Mouse (Mus musculus): ENCODE measurements around the gene Tectb. TPM values are rescaled to one million over a fixed set of nuclear protein-coding genes. Genes with fewer than 3 reads are reported as not detected.
A peak's percentile ranks its signal among the peaks of the same experiment; 100 is the strongest.
"Not testable (repeated sequence)": the region's sequence is repeated elsewhere in the genome, so short reads cannot be mapped to it uniquely, and the experiment has no call there.

Tectb gene
- polyA plus RNA-seq, 1 experiment from 2014 or later: not detected

DNA sequence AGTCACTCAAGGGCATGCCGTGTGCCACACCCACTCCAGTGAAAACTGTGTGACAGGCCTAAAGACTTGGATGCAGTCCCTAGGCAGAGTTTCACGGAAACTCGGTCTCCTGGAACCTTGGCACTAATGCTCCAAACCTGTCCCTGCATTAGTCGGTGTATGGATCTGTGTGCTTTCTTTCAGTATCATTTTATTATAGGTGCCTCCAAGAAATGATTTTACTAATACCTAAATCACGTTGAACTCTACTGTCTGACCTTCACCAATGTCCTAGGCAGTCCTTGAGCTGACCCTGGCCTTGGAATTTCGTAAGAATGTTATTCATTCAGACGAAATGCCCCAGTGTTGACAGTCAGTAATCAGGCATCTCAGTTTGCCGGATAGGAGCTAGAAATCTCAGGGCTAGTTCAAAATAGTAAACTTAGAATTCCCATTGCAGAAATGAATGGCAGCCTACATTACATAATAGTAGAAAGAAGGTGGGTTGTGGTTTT is 11.2 kb upstream of the Tectb start:
- not testable (repeated sequence) for H3K9me3 ChIP-seq (ENCODE audit: control insufficient read depth, low read length); H3K27me3 ChIP-seq (replicated peaks; ENCODE audit: control insufficient read depth, insufficient read depth, low read length); H3K4me2 ChIP-seq (ENCODE audit: low read length); H3K36me3 ChIP-seq (ENCODE audit: control insufficient read depth, insufficient read depth); H3K9ac ChIP-seq (replicated peaks; ENCODE audit: low read depth, low read length); H3K4me3 ChIP-seq (replicated peaks; ENCODE audit: low read length); H3K4me1 ChIP-seq (replicated peaks; ENCODE audit: control insufficient read depth, insufficient read depth, low read length); H3K27ac ChIP-seq (ENCODE audit: low read length); ATAC-seq
- 92% methylated on average over 8 of the region's 8 CpGs for WGBS

DNA sequence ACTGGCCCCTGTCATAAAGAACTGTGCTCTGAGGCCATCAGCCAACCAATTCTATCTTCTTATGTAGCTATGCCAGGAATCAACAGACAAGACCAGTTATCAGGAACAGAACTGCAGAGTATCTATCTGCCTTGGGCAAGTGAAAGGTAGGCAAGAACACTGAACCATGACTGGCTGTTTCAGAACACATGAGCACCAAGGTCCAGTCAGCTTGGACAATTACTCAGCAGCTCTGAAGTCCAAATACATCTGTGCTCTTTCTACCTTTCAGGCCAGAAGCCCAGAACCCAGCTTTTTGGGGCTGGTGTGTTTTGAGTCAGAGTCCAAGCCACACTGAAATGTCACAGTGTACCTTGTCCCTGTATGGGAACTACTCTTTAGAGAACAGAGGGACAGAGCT is 10.1 kb upstream of the Tectb start:
- Histone ChIP-seq H3K36me3 (ENCODE audit: control insufficient read depth, insufficient read depth) (no peaks in the 10 kb centered on the region), H3K4me3 (replicated peaks; ENCODE audit: low read length) (no peak overlapping the region), H3K27me3 (replicated peaks; ENCODE audit: control insufficient read depth, insufficient read depth, low read length) (no peaks in the 10 kb centered on the region), H3K27ac (ENCODE audit: low read length) (no peak overlapping the region), H3K9me3 (ENCODE audit: control insufficient read depth, low read length) (0 out of 2 replicates have a peak, but pooled peaks cover 4% of the 10 kb centered on the region), H3K4me1 (replicated peaks; ENCODE audit: control insufficient read depth, insufficient read depth, low read length) (no peaks in the 10 kb centered on the region), H3K9ac (replicated peaks; ENCODE audit: low read depth, low read length) (no peak overlapping the region), H3K4me2 (ENCODE audit: low read length) (no peak overlapping the region)
- no peak for ATAC-seq

DNA sequence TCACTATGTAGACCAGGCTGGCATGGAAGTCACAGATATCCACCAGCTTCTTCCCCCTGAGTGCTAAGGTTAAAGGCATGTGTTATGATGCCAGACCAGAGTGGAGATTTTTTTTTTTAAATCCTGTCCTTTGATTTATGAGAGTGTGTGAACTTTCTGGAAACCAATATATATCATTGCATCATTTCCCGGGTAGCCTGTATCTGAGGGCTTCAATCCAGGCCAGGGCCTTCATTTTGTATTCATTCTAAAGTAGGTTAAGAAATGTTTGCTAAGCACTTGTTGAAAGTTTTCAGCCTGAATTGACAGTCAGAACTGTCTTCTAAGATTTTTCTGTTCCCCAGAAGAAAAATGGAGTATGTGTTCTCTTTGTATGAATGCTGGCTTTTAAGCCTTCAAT is 8.9 kb upstream of the Tectb start:
- H3K9me3 ChIP-seq (ENCODE audit: control insufficient read depth, low read length): 0 out of 2 replicates have a peak, but pooled peaks cover 4% of the 10 kb centered on the region
- no peaks in the 10 kb centered on the region for H3K36me3 ChIP-seq (ENCODE audit: control insufficient read depth, insufficient read depth)
- no peak overlapping the region for H3K4me3 ChIP-seq (replicated peaks; ENCODE audit: low read length)
- WGBS: 91% methylated on average over 1 of the region's 1 CpGs
- H3K27me3 ChIP-seq (replicated peaks; ENCODE audit: control insufficient read depth, insufficient read depth, low read length): no peaks in the 10 kb centered on the region
- H3K4me1 ChIP-seq (replicated peaks; ENCODE audit: control insufficient read depth, insufficient read depth, low read length): no peaks in the 10 kb centered on the region
- H3K27ac ChIP-seq (ENCODE audit: low read length): no peak overlapping the region
- no peak overlapping the region for H3K4me2 ChIP-seq (ENCODE audit: low read length)
- H3K9ac ChIP-seq (replicated peaks; ENCODE audit: low read depth, low read length): no peak overlapping the region
- ATAC-seq: no peak

DNA sequence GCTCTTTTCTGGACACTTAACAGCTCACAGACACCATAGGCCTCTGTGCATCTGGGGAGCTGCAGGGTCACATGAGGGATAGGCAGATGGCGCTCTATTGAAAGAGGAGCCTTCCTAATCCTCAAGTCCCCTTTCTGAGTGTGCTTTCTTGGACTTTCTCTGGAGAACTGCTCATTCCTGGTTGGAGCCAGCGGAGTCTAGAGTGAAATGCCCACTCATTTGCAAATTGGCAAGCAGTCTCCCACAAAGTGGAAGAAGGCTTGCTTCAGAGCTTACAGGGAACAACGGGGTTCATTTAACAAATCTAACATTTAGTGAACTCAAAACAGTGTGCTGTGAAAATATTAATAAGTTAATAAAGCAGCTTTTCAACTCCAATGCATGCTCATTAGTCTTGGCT is 3.4 kb upstream of the Tectb start:
- WGBS: 75% methylated on average over 3 of the region's 3 CpGs
- no peak for ATAC-seq
- H3K4me3 ChIP-seq (replicated peaks; ENCODE audit: low read length): no peak overlapping the region
- H3K4me1 ChIP-seq (replicated peaks; ENCODE audit: control insufficient read depth, insufficient read depth, low read length): no peaks in the 10 kb centered on the region
- no peak overlapping the region for H3K4me2 ChIP-seq (ENCODE audit: low read length)
- H3K36me3 ChIP-seq (ENCODE audit: control insufficient read depth, insufficient read depth): no peaks in the 10 kb centered on the region
- no peak overlapping the region for H3K9ac ChIP-seq (replicated peaks; ENCODE audit: low read depth, low read length)
- no peaks in the 10 kb centered on the region for H3K27me3 ChIP-seq (replicated peaks; ENCODE audit: control insufficient read depth, insufficient read depth, low read length)
- no peaks in the 10 kb centered on the region for H3K9me3 ChIP-seq (ENCODE audit: control insufficient read depth, low read length)
- H3K27ac ChIP-seq (ENCODE audit: low read length): no peak overlapping the region

DNA sequence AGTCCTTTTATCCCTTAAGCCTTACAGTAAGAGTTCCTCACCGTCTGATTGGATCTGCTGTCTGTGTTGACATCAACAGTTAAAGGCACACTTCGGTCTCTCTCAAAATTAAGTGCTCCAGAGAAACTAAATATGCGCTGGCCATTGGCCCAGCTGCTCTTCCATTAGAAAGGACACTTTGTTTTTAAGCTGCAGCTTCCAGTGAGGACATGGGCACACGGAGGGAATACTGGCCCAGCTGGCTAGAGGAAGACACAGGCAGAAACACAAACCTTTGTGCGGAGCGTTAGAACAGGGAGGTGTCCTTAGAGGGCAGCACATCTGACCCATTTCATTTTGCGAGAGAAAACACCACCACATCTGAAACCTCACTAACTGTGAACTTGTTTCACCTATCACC is 3.9 kb downstream of the Tectb start:
- H3K27me3 ChIP-seq (replicated peaks; ENCODE audit: control insufficient read depth, insufficient read depth, low read length): no peaks in the 10 kb centered on the region
- H3K9me3 ChIP-seq (ENCODE audit: control insufficient read depth, low read length): no peaks in the 10 kb centered on the region
- no peak overlapping the region for H3K9ac ChIP-seq (replicated peaks; ENCODE audit: low read depth, low read length)
- no peak overlapping the region for H3K4me2 ChIP-seq (ENCODE audit: low read length)
- ATAC-seq: no peak
- peaks cover 10% of the 10 kb centered on the region for H3K4me1 ChIP-seq (replicated peaks; ENCODE audit: control insufficient read depth, insufficient read depth, low read length)
- WGBS: 48% methylated on average over 7 of the region's 7 CpGs
- H3K27ac ChIP-seq (ENCODE audit: low read length): no peak overlapping the region
- no peaks in the 10 kb centered on the region for H3K36me3 ChIP-seq (ENCODE audit: control insufficient read depth, insufficient read depth)
- H3K4me3 ChIP-seq (replicated peaks; ENCODE audit: low read length): no peak overlapping the region

DNA sequence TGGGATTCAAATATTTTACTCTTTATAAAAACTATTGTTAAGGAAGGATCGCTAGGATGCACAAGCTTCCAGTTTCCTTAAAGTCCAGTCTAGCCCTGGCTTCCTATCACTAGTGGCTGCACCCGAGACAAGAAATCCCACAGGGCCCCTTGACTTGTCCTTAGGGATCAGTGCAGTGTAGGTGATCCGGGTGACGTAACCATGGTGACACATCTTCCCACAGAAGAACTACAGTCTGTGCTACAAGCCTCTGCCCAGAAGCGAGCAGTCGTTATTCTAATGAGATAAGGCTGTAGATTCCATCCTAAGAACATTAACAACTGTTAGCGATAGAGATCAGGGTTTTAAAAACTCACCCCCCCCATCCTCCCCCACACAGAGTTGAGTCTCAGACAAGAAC is 4.5 kb downstream of the Tectb start:
- no peaks in the 10 kb centered on the region for H3K9me3 ChIP-seq (ENCODE audit: control insufficient read depth, low read length)
- no peaks in the 10 kb centered on the region for H3K36me3 ChIP-seq (ENCODE audit: control insufficient read depth, insufficient read depth)
- peak; percentile 50; the same call in 1 of the 2 replicates for ATAC-seq
- H3K4me1 ChIP-seq (replicated peaks; ENCODE audit: control insufficient read depth, insufficient read depth, low read length): peaks cover 10% of the 10 kb centered on the region
- 31% methylated on average over 7 of the region's 7 CpGs for WGBS
- H3K4me3 ChIP-seq (replicated peaks; ENCODE audit: low read length): no peak overlapping the region
- H3K4me2 ChIP-seq (ENCODE audit: low read length): no peak overlapping the region
- no peaks in the 10 kb centered on the region for H3K27me3 ChIP-seq (replicated peaks; ENCODE audit: control insufficient read depth, insufficient read depth, low read length)
- H3K9ac ChIP-seq (replicated peaks; ENCODE audit: low read depth, low read length): no peak overlapping the region
- H3K27ac ChIP-seq (ENCODE audit: low read length): no peak overlapping the region

DNA sequence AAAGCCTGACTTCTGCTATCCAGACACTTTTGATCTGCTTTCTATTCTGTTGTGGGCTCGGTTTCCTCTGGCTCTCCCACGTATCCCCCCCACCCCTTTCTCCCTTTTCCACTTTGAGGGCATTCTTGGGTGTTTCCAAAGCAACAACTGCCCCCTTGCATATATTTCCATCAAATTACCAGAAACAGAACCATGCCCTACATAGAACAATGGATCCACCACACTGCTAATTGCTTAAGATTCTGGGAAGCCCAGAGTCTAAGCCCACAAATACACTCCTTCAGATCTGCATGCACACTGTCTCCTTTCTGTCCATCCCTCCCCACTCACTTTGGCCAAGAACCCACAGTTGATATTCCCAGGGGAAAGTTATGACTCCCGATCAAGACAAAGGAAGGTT is 5.1 kb downstream of the Tectb start:
- H3K9me3 ChIP-seq (ENCODE audit: control insufficient read depth, low read length): no peaks in the 10 kb centered on the region
- H3K36me3 ChIP-seq (ENCODE audit: control insufficient read depth, insufficient read depth): no peaks in the 10 kb centered on the region
- H3K4me1 ChIP-seq (replicated peaks; ENCODE audit: control insufficient read depth, insufficient read depth, low read length): peaks cover 10% of the 10 kb centered on the region
- no peak overlapping the region for H3K4me3 ChIP-seq (replicated peaks; ENCODE audit: low read length)
- 18% methylated on average over 3 of the region's 3 CpGs for WGBS
- H3K27ac ChIP-seq (ENCODE audit: low read length): no peak overlapping the region
- no peaks in the 10 kb centered on the region for H3K27me3 ChIP-seq (replicated peaks; ENCODE audit: control insufficient read depth, insufficient read depth, low read length)
- peak; percentile 88 for ATAC-seq
- no peak overlapping the region for H3K4me2 ChIP-seq (ENCODE audit: low read length)
- H3K9ac ChIP-seq (replicated peaks; ENCODE audit: low read depth, low read length): no peak overlapping the region

DNA sequence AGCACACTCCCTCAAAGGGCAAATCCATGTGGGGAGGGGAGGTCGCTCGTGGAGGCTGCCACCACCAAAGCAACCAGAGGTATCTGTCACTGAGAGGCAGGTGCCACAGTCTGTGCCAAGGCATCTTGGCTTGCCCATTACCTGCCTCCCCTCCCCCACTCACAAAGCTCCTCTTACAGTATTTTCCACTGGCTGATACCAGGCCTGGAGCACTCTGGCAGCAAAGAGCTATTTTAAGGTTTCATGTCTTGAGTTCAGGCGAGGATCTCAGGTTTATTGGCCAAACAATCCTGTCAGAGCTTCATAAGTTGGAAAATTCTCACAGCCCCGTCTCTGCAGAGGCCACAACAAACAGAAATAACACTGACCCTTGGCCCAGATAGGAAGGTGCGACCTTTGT is 9.5 kb downstream of the Tectb start:
- Histone ChIP-seq H3K9me3 (ENCODE audit: control insufficient read depth, low read length) (no peaks in the 10 kb centered on the region), H3K9ac (replicated peaks; ENCODE audit: low read depth, low read length) (no peak overlapping the region), H3K27ac (ENCODE audit: low read length) (no peak overlapping the region), H3K4me3 (replicated peaks; ENCODE audit: low read length) (no peak overlapping the region), H3K27me3 (replicated peaks; ENCODE audit: control insufficient read depth, insufficient read depth, low read length) (no peaks in the 10 kb centered on the region), H3K4me2 (ENCODE audit: low read length) (no peak overlapping the region), H3K36me3 (ENCODE audit: control insufficient read depth, insufficient read depth) (no peaks in the 10 kb centered on the region), H3K4me1 (replicated peaks; ENCODE audit: control insufficient read depth, insufficient read depth, low read length) (peaks cover 7% of the 10 kb centered on the region)
- no peak for ATAC-seq
- 90% methylated on average over 5 of the region's 5 CpGs for WGBS

DNA sequence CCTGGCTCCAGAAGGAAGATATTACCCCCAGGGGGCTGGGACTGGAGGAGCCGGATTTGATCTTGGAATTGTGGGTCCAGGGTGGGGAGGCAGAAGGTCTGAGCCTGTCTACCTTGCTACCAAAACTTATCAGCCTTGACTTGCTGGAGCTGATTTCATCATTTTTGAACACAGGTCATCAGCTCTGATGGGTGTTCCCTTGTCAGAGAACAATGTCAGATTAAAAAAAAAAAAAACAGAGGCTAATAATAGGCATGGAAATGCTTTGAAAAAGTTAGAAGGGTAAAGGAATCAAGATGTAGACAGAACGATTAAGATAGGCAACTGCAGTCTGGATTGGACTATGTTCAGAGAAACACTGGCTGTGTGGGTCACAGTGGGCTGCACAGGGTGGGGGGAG is 11.1 kb downstream of the Tectb start:
- no peak overlapping the region for H3K4me3 ChIP-seq (replicated peaks; ENCODE audit: low read length)
- H3K9ac ChIP-seq (replicated peaks; ENCODE audit: low read depth, low read length): no peak overlapping the region
- no peaks in the 10 kb centered on the region for H3K4me1 ChIP-seq (replicated peaks; ENCODE audit: control insufficient read depth, insufficient read depth, low read length)
- H3K27me3 ChIP-seq (replicated peaks; ENCODE audit: control insufficient read depth, insufficient read depth, low read length): no peaks in the 10 kb centered on the region
- no peaks in the 10 kb centered on the region for H3K9me3 ChIP-seq (ENCODE audit: control insufficient read depth, low read length)
- H3K36me3 ChIP-seq (ENCODE audit: control insufficient read depth, insufficient read depth): no peaks in the 10 kb centered on the region
- WGBS: 63% methylated on average over 2 of the region's 2 CpGs
- no peak overlapping the region for H3K27ac ChIP-seq (ENCODE audit: low read length)
- H3K4me2 ChIP-seq (ENCODE audit: low read length): no peak overlapping the region
- no peak for ATAC-seq

DNA sequence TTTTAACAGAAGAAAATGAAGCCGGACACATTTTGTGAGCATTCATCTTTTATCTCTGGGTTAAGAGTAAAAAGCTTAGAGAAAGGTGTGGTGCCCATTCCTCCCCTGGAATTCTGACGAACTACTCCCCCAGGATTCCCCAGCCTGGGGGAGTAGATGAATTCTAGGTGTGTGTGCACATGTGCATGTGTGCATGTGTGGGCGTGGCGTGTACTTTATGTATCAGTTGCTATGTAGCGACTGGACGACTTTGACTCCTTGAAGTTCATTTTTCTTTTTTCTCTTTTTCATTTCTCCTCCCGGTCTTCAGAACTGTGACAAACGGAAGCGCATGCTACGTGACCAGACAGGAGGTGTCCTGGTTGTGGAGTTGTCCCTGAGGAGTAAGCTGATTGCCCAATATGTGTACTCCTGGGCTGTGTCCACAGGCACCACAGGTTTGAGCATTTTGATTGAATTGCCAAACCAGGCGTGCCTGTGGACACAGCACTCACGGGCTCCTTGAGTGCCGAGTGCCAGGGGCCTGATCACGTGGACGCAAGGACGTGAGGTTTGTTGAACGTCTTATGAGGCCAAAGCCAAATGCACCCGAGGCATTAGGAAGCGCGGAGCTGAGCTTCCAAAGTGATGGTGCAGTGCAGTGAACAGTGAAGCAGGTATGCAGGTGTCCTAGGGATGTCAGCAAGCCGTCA is 11.9 kb downstream of the Tectb start:
- H3K36me3 ChIP-seq (ENCODE audit: control insufficient read depth, insufficient read depth): no peaks in the 10 kb centered on the region
- no peak overlapping the region for H3K4me2 ChIP-seq (ENCODE audit: low read length)
- no peaks in the 10 kb centered on the region for H3K4me1 ChIP-seq (replicated peaks; ENCODE audit: control insufficient read depth, insufficient read depth, low read length)
- no peak overlapping the region for H3K27ac ChIP-seq (ENCODE audit: low read length)
- H3K9me3 ChIP-seq (ENCODE audit: control insufficient read depth, low read length): no peaks in the 10 kb centered on the region
- no peak for ATAC-seq
- H3K27me3 ChIP-seq (replicated peaks; ENCODE audit: control insufficient read depth, insufficient read depth, low read length): no peaks in the 10 kb centered on the region
- 89% methylated on average over 21 of the region's 21 CpGs for WGBS
- H3K9ac ChIP-seq (replicated peaks; ENCODE audit: low read depth, low read length): no peak overlapping the region
- no peak overlapping the region for H3K4me3 ChIP-seq (replicated peaks; ENCODE audit: low read length)

Data from forebrain, embryonic 16.5 days (tissue).